Mouse (Mus musculus) intestine, embryonic 15.5 days (tissue): ENCODE results near the gene Bcas3. TPM values are rescaled to one million over a fixed set of nuclear protein-coding genes. Genes with fewer than 3 reads are reported as not detected.

ENCODE experiments used
- ATAC-seq: fragments of 200-750 bp; cut with Nextera tagmentation; 2 replicates; pipeline ENCODE4 v1.8.0; 2017; ENCODE audit warnings: moderate TSS enrichment, moderate library complexity
- H3K27ac ChIP-seq: fragments of 300-500 bp; sonication (generic); 2 replicates; pipeline ENCODE4 v1.5.1; 2015; ENCODE audit warnings: mild to moderate bottlenecking, inconsistent platforms
- H3K27me3 ChIP-seq: fragments of 300-500 bp; sonication (generic); replicated peaks from 2 replicates; pipeline ENCODE4 v1.6.1; 2015; ENCODE audit warnings: inconsistent platforms
- H3K36me3 ChIP-seq: fragments of 300-500 bp; sonication (generic); 2 replicates; pipeline ENCODE4 v1.6.1; 2015; ENCODE audit warnings: inconsistent platforms
- H3K4me1 ChIP-seq: fragments of 300-500 bp; sonication (generic); replicated peaks from 2 replicates; pipeline ENCODE4 v1.6.1; 2015; ENCODE audit warnings: inconsistent platforms
- H3K4me2 ChIP-seq: fragments of 300-500 bp; sonication (generic); replicated peaks from 2 replicates; pipeline ENCODE4 v1.6.1; 2015; ENCODE audit warnings: mild to moderate bottlenecking, inconsistent platforms
- H3K4me3 ChIP-seq: fragments of 300-500 bp; sonication (generic); replicated peaks from 2 replicates; pipeline ENCODE4 v1.5.1; 2015; ENCODE audit warnings: inconsistent platforms
- H3K9ac ChIP-seq: fragments of 300-500 bp; sonication (generic); 2 replicates; pipeline ENCODE4 v1.6.1; 2015; ENCODE audit warnings: inconsistent platforms
- H3K9me3 ChIP-seq: fragments of 300-500 bp; sonication (generic); 2 replicates; pipeline ENCODE4 v1.6.1; 2016; ENCODE audit warnings: inconsistent platforms
- WGBS: fragments of 180-500 bp; shearing (Covaris S2); methylation state at CpG from one replicate; pipeline ENCODE4 v1.1.7; 2015; 5-methylcytosine and 5-hydroxymethylcytosine counted together
- polyA plus RNA-seq: library from polyadenylated mRNA; unstranded; fragments of >200 nt; fragmentation: Nextera tagmentation; extraction: Ambion mirVana; gene quantifications from 2 replicates; pipeline ENCODE4 v1.2.1, GENCODE M21; 2015

Bcas3 gene
- polyA plus RNA-seq, 1 experiment from 2014 or later: 14.7 TPM

DNA sequence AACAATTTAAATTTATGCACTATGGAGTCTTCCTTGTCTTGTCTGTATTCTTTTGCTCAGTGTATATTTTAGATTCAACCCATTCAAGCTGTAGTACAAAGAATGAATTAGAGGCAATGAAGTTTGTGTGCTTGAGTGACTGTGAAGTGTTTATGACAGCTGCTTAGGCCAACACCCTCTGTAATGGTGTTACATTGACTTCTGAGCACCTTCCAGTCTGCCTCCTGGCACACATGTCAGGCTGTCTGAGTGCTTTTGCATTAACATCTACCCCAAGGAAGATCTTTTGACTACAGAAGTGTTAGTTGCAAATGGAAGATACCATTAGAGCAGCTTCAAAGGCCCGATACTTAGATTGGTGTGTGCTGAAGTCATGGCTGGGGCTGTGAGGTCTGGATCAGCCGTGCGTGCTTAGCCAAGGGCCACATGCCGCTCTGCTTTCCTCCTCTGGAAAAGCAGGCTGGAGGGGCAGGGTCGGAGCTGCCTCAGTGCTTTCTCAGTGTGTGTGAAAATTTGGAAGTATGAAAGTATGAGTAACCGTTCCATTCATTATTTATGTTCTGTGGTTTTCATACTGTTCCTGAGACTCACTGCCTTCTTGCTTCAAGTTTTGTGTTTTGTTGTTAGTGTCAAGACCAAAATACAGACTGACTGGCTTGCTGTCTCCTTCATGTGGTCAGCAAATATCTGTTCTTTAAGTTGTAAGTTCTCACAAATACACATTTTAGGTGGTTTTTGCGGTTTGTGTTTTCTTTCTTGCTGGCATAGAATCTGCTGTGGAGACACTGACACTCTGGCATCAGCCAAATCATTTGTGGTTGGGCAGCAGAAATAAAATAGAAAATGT is 31.2 kb downstream of the Bcas3 start:
- Histone ChIP-seq H3K9ac (no peak overlapping the region), H3K4me3 (no peak overlapping the region), H3K27ac (no peak overlapping the region), H3K9me3 (no peaks in the 10 kb centered on the region), H3K27me3 (no peaks in the 10 kb centered on the region), H3K4me1 (no peaks in the 10 kb centered on the region), H3K4me2 (no peak overlapping the region), H3K36me3 (no peaks in the 10 kb centered on the region)
- 79% methylated on average over 7 of the region's 7 CpGs for WGBS
- ATAC-seq: no peak

DNA sequence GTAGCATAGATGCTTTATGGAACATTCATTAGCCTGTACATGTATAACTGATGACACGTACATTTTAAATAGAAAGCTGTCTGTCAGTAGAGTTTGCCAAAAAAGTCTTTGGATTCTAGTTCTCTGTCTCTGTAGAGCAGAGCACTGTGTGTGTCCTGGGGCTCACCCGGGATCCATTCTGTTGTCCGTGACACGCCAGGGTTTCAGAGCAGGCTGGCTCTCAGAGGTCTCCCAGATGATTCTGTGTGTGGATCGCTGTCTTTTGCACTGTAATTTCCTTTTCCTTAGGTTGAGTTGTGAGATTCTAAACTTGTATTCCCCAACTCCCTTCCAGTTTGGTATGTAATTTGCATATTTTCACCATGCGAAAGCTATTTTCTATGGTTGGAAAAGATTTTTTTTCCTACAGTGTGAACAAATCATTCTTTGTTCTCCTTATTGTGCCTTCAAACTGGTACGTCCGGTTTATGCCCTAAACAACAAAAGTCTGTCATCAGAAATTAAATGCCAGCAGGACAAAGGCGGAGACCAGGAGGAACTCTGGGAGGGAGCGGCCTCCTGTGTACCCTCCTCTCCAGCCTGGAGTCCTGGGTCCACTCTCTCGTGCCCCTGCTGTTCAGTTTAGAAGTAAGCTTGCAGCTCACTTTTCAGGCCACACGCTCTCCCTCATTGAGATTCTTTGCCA is 39.4 kb downstream of the Bcas3 start:
- no peak overlapping the region for H3K27ac ChIP-seq
- H3K9ac ChIP-seq: no peak overlapping the region
- ATAC-seq: no peak; the same call in 1 of the 2 replicates
- H3K36me3 ChIP-seq: no peaks in the 10 kb centered on the region
- WGBS: 69% methylated on average over 12 of the region's 12 CpGs
- H3K4me1 ChIP-seq: 0 out of 2 replicates have a peak, but pooled peaks cover 3% of the 10 kb centered on the region
- no peak overlapping the region for H3K4me3 ChIP-seq
- H3K4me2 ChIP-seq: no peak overlapping the region
- no peaks in the 10 kb centered on the region for H3K9me3 ChIP-seq
- no peaks in the 10 kb centered on the region for H3K27me3 ChIP-seq

DNA sequence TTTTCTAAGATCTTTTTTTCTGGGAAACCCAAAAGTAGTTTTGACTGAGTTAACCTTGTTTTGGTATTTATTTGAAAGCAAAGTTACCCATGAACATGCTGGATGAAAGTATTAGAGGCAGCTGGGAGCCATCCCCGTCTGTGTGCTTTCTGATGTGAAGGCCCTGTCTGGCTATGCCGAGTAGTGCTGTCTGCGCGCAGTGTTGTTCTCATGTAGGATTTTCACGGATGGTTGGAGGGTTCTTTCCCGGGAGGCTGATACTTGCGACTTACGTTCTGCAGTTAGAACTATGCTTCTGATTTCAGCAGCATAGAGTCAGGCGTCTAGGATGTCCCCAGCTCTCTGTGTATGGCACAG is 39.9 kb downstream of the Bcas3 start:
- H3K4me2 ChIP-seq: no peak overlapping the region
- H3K27ac ChIP-seq: no peak overlapping the region
- H3K9me3 ChIP-seq: no peaks in the 10 kb centered on the region
- H3K4me3 ChIP-seq: no peak overlapping the region
- 0 out of 2 replicates have a peak, but pooled peaks cover 3% of the 10 kb centered on the region for H3K4me1 ChIP-seq
- 71% methylated on average over 9 of the region's 9 CpGs for WGBS
- H3K9ac ChIP-seq: no peak overlapping the region
- ATAC-seq: no peak
- H3K36me3 ChIP-seq: no peaks in the 10 kb centered on the region
- H3K27me3 ChIP-seq: no peaks in the 10 kb centered on the region

DNA sequence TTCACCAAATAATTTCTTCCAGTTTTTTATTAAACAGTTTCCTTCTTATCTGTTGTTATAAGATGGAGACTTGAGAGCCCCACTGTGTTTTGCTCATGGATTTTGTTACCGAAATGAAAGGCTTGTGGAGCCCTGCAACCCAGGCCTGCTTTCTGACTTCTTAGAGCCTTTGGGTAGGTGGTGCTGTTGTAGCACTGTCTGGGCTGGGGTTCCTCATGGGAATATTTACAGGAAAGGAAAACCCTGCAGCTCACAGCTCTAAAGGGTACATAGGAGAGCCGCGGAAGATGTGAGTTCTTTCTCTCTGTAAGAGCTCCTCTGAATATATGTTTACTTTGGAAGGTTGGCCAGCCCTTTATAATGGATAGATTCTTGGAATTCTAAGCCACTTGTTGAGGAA is 41.0 kb downstream of the Bcas3 start:
- 40% methylated on average over 3 of the region's 3 CpGs for WGBS

DNA sequence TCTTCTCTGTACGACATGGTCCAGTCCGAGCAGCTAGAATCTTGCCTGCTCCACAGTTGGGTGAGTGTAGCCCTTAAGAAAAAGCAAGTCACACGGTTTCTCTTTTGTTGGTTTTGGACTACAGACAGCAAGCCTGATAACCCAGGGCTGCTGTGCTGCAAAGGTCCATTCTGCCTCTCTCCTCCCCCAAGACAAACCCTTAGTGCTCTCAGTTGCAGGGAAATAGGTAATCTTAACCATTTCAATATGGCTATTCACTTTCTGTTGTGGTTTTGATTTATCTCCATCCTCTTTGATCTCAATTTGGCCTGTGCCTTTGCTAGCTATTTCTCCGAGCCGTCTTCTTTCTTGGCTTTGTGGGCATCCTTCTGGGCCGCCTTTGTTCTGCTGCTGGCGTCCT is 42.4 kb downstream of the Bcas3 start:
- Histone ChIP-seq H3K4me1 (0 out of 2 replicates have a peak, but pooled peaks cover 3% of the 10 kb centered on the region), H3K4me3 (no peak overlapping the region), H3K27ac (no peak overlapping the region), H3K4me2 (no peak overlapping the region), H3K9ac (no peak overlapping the region), H3K9me3 (no peaks in the 10 kb centered on the region), H3K27me3 (no peaks in the 10 kb centered on the region), H3K36me3 (no peaks in the 10 kb centered on the region)
- WGBS: 81% methylated on average over 7 of the region's 7 CpGs
- no peak for ATAC-seq

More for the DNA sequence above, 41.0 kb downstream of the Bcas3 start:
- H3K9me3 ChIP-seq: no peaks in the 10 kb centered on the region
- no peak overlapping the region for H3K9ac ChIP-seq
- no peak for ATAC-seq
- no peak overlapping the region for H3K4me2 ChIP-seq
- H3K4me1 ChIP-seq: 0 out of 2 replicates have a peak, but pooled peaks cover 3% of the 10 kb centered on the region
- H3K27me3 ChIP-seq: no peaks in the 10 kb centered on the region
- no peak overlapping the region for H3K4me3 ChIP-seq
- no peaks in the 10 kb centered on the region for H3K36me3 ChIP-seq
- no peak overlapping the region for H3K27ac ChIP-seq

DNA sequence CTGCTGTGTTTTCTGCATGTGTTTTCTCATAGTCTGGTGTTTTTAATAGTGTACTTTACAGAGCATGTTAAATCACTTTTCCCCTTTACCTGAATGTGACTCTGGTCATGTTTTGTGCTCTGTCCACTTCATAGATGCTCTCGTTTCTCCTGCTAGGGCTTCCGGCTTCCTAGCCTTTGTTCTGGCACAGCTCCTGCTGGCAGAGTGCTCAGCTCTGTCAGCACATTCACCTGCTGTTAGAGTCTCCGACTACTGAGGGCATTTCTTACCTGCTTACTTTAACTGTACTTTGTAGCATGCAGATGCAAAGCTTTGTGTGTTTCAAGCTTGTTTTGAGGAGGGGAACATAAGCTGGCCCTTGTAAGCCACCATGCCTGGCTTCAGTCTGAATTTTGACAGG is 53.6 kb downstream of the Bcas3 start:
- no peak overlapping the region for H3K4me2 ChIP-seq
- H3K4me1 ChIP-seq: peaks cover 2% of the 10 kb centered on the region; the same call in 1 of the 2 replicates
- no peaks in the 10 kb centered on the region for H3K36me3 ChIP-seq
- no peak for ATAC-seq
- no peak overlapping the region for H3K9ac ChIP-seq
- WGBS: 76% methylated on average over 3 of the region's 3 CpGs
- H3K27me3 ChIP-seq: no peaks in the 10 kb centered on the region
- no peak overlapping the region for H3K4me3 ChIP-seq
- no peak overlapping the region for H3K27ac ChIP-seq
- no peaks in the 10 kb centered on the region for H3K9me3 ChIP-seq

DNA sequence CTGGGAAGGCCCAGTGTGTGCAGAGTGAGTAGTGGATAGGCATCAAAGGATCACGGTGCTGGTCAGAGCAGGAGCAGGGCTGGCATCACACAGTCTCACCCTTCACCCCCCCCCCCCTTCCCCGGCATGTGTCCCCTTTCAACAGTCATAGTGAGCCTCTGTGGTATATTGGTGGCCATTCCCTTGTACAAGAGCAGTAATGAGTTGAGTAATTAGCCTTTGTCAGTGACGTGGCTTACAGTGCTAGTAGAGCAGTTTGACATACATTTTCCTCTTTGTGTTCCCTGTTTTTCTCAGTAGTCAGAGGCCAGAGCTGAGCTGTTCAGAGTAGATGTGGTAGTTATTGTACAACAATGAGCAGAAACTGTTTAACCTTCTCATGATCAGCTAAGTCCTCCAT is 54.7 kb downstream of the Bcas3 start:
- Histone ChIP-seq H3K4me3 (no peak overlapping the region), H3K4me1 (peaks cover 6% of the 10 kb centered on the region; the same call in 1 of the 2 replicates), H3K27ac (no peak overlapping the region), H3K27me3 (no peaks in the 10 kb centered on the region), H3K9ac (no peak overlapping the region), H3K9me3 (no peaks in the 10 kb centered on the region), H3K4me2 (no peak overlapping the region), H3K36me3 (no peaks in the 10 kb centered on the region)
- no peak for ATAC-seq
- WGBS: 87% methylated on average over 3 of the region's 3 CpGs

DNA sequence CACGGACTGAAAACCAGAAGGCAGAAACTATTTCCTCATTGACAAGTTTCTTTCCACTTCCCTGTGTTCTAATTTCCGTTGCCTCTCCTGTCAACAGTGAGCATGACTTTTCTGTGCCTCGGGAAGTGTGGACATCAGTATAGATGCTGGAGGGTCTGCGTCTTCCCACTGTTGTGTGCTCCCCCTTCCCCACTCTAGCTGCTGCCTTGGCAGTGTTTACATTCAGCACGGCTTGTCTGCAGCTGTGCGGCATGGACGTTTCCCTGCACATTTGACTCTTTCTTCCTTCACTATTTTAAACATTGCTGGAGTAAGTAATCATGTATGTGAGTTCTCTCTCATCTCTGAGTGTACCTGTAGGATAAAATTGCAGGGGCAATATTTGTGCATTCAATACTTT is 59.4 kb downstream of the Bcas3 start:
- H3K4me3 ChIP-seq: no peak overlapping the region
- no peak for ATAC-seq
- peaks cover 6% of the 10 kb centered on the region; the same call in 1 of the 2 replicates for H3K4me1 ChIP-seq
- H3K27ac ChIP-seq: peak overlapping the region; percentile 46; the same call in 1 of the 2 replicates
- H3K4me2 ChIP-seq: peak overlapping the region; percentile 45
- H3K9me3 ChIP-seq: no peaks in the 10 kb centered on the region
- H3K27me3 ChIP-seq: no peaks in the 10 kb centered on the region
- no peak overlapping the region for H3K9ac ChIP-seq
- WGBS: 25% methylated on average over 7 of the region's 7 CpGs
- no peaks in the 10 kb centered on the region for H3K36me3 ChIP-seq

DNA sequence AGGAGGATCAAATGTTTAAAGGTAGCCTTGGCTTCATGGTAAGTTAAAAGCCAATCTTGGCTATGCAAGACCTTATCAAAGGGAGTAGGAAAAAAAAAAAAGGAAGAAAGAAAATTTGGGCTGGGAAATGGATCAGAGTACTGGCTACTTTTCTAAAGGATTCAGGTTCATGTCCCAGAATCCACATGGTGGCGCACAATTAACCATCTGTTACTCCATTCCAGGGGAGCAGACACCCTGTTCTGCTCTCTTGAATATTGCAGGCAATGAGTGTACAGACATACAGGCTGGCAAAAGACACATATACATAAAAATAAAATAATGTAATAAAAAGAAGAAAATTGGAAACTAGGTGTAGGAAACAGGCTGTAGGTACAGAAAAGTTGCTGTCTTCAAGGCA is 61.5 kb downstream of the Bcas3 start:
- H3K27ac ChIP-seq: no peak overlapping the region
- H3K4me3 ChIP-seq: no peak overlapping the region
- H3K9ac ChIP-seq: no peak overlapping the region
- no peaks in the 10 kb centered on the region for H3K36me3 ChIP-seq
- peaks cover 6% of the 10 kb centered on the region; the same call in 1 of the 2 replicates for H3K4me1 ChIP-seq
- no peaks in the 10 kb centered on the region for H3K27me3 ChIP-seq
- no peak overlapping the region for H3K4me2 ChIP-seq
- no peaks in the 10 kb centered on the region for H3K9me3 ChIP-seq
- no peak for ATAC-seq
- 93% methylated on average over 1 of the region's 1 CpGs for WGBS

DNA sequence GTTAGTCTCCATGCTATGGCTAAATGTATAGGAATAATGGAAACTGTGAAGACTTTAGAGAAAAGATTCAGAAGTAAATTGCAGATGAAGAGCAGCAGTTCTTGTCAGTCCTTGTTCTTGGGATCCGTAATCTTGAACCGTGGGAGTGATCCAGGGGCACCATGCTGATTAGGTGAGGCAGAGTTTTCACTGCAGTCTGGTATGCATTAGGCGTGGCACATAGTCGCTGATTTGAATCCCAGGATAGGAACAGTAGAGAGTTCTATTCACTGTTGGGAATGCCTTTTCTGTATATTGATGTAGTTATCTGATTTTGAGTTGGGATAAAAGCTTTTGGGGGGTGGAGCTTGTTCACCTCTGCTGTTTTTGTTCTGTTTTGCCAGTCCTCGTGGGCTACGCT is 74.4 kb downstream of the Bcas3 start:
- no peaks in the 10 kb centered on the region for H3K36me3 ChIP-seq
- no peak overlapping the region for H3K4me3 ChIP-seq
- H3K4me1 ChIP-seq: peaks cover 8% of the 10 kb centered on the region; the same call in 1 of the 2 replicates
- no peaks in the 10 kb centered on the region for H3K27me3 ChIP-seq
- 68% methylated on average over 6 of the region's 6 CpGs for WGBS
- H3K27ac ChIP-seq: no peak overlapping the region
- H3K9ac ChIP-seq: no peak overlapping the region
- no peak overlapping the region for H3K4me2 ChIP-seq
- no peak for ATAC-seq
- H3K9me3 ChIP-seq: no peaks in the 10 kb centered on the region

DNA sequence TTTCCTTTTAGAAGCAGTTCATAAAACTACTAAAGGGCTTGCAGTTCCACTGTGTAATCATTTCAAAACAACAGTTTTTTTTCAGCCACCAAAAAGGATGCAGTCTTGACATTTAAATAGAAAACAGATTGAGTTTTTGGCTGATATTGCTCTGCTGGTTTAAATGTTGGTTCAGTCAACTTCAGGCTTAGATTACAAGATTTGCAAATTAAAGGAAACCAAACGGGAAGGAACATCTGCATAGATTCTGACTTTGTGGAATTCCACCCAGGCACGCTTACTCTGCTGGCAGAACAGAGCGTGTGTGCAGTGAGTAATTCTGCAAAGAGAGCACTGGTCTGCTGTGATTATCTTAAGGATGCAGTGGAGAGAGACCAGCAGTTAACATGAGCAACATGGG is 75.3 kb downstream of the Bcas3 start:
- no peak for ATAC-seq
- no peak overlapping the region for H3K4me3 ChIP-seq
- no peaks in the 10 kb centered on the region for H3K36me3 ChIP-seq
- H3K27me3 ChIP-seq: no peaks in the 10 kb centered on the region
- H3K9me3 ChIP-seq: no peaks in the 10 kb centered on the region
- H3K9ac ChIP-seq: no peak overlapping the region
- WGBS: 27% methylated on average over 3 of the region's 3 CpGs
- H3K4me2 ChIP-seq: no peak overlapping the region
- peaks cover 8% of the 10 kb centered on the region; the same call in 1 of the 2 replicates for H3K4me1 ChIP-seq
- H3K27ac ChIP-seq: no peak overlapping the region

DNA sequence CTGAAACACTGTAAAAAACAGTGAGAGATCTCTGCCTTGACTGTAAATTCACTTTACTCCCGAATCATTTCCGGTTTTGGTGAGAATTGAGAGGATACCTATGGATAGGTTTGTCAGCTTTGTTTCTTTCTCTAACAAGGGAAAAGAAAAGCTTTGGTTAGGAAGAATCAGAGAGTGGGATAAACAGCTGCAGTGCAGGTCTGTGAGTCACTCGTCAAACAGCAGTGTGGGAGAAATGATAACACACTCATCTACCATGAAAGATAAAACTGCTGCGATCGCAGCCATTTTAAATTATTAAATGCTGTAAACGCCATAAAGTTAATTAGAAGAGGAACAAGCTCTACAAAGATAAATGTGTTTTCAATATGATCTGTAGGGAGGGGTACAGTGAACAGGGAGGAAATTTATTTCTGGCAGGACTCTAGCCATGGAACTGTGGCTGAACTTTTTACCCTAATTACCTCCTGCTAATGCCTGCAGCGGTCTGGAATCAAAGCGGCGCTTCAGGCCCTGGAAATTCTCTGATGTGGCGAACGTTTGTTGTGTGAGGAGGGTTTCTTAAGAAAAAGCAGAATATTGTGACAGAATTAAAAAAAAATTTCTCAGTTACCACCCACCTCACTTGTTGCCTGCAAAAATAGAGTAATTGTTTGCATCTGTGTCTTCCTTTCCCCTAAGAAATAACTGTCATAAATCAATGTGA is 77.9 kb downstream of the Bcas3 start:
- Histone ChIP-seq H3K27me3 (no peaks in the 10 kb centered on the region), H3K4me1 (peaks cover 8% of the 10 kb centered on the region; the same call in 1 of the 2 replicates), H3K4me2 (no peak overlapping the region), H3K9ac (no peak overlapping the region), H3K9me3 (no peaks in the 10 kb centered on the region), H3K27ac (no peak overlapping the region), H3K36me3 (no peaks in the 10 kb centered on the region), H3K4me3 (no peak overlapping the region)
- no peak for ATAC-seq
- 50% methylated on average over 11 of the region's 11 CpGs for WGBS
